Mouse (Mus musculus): ENCODE data around the gene Aak1. TPM values are rescaled to one million over a fixed set of nuclear protein-coding genes. Genes with fewer than 3 reads are reported as not detected.

Aak1 gene
- polyA plus RNA-seq, 1 experiment from 2014 or later, result 45.1 TPM

Other genes with a start within 250 kb of the Aak1 start
- gene Asprv1, start 221.4 kb upstream of the Aak1 start, polyA plus RNA-seq (2015; fragmentation: Nextera tagmentation; extraction: Ambion mirVana), result 0.76 and 1.00 TPM in 2 replicates
- gene Mxd1, start 180.4 kb upstream of the Aak1 start, polyA plus RNA-seq (2015; fragmentation: Nextera tagmentation; extraction: Ambion mirVana), result 18.5 and 18.7 TPM in 2 replicates
- 84.6 and 94.0 TPM in 2 replicates for gene Snrnp27, start 165.0 kb upstream of the Aak1 start, polyA plus RNA-seq (2015; fragmentation: Nextera tagmentation; extraction: Ambion mirVana)
- gene Gmcl1, start 116.1 kb upstream of the Aak1 start, polyA plus RNA-seq (2015; fragmentation: Nextera tagmentation; extraction: Ambion mirVana), result 36.1 and 36.4 TPM in 2 replicates
- gene Anxa4, start 55.9 kb upstream of the Aak1 start, polyA plus RNA-seq (2015; fragmentation: Nextera tagmentation; extraction: Ambion mirVana), result 4.6 and 7.4 TPM in 2 replicates
- gene Nfu1, start 159.7 kb downstream of the Aak1 start, polyA plus RNA-seq (2015; fragmentation: Nextera tagmentation; extraction: Ambion mirVana), result 138 and 141 TPM in 2 replicates
- gene Gfpt1, start 193.3 kb downstream of the Aak1 start, polyA plus RNA-seq (2015; fragmentation: Nextera tagmentation; extraction: Ambion mirVana), result 20.2 and 20.5 TPM in 2 replicates

Data from hindbrain, embryonic 15.5 days (tissue).